Mouse (Mus musculus): ENCODE results near the gene Gm20696.

GRCm38 (mm10) chr6:99489900-99490648, 176.5 kb downstream of the Gm20696 start:
- no peak for TF ChIP-seq CTCF (IDR thresholded peaks at IDR 0.05; ENCODE audit: extremely low read depth, insufficient read depth, insufficient read length, insufficient replicate concordance)
- TF ChIP-seq POLR2A (IDR thresholded peaks at IDR 0.05; ENCODE audit: low read depth, low read length) = no peak
